Mouse (Mus musculus) heart, adult 2 months (tissue): ENCODE data around the gene Clec16a.

Source experiments
- CTCF ChIP-seq: fragments of 200-600 bp; IDR thresholded peaks from 2 replicates; pipeline ENCODE4 v1.8.1; 2022; ENCODE audit warnings: antibody characterized with exemption, mild to moderate bottlenecking, moderate library complexity
- POLR2A ChIP-seq: fragments of 200-500 bp; IDR thresholded peaks from 2 replicates; pipeline ENCODE4 v1.6.1; 2011; ENCODE audit warnings: mild to moderate bottlenecking, low read depth, low read length, control low read depth; ENCODE audit not compliant: insufficient read depth

- TF ChIP-seq POLR2A: no peak
- TF ChIP-seq CTCF: no peak
These were observed 65.7 kb downstream of the Clec16a start for GRCm38 (mm10) chr16:10610801-10611200.
